Mouse (Mus musculus) thymus, postnatal 25 days (tissue): ENCODE data around the gene Slc48a1.

Experiments used
- DNase-seq: peaks from one replicate; pipeline ENCODE4 v3.0.0; 2022

Gene Slc48a1

DNA sequence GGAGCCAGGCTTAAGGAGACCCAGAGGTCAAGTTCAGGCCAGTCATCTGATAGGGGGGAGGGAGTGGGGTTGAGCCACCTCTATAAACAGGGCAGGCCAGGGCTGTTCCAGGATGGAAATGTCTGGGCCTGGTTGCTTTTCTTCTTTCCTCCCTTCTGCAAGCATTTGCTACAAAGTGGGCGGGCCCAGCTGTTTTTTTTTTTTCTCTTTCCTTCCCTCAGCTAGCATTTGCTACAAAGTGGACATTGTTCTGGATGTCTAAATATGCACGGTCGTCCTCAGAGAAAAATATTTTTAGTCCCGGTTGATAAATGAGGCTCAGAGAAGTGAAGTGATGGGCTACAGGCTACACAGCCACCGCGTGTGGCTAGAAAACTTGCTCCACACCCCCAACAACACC lies 23.8 kb upstream of the Slc48a1 start:
- DNase-seq = no peak

DNA sequence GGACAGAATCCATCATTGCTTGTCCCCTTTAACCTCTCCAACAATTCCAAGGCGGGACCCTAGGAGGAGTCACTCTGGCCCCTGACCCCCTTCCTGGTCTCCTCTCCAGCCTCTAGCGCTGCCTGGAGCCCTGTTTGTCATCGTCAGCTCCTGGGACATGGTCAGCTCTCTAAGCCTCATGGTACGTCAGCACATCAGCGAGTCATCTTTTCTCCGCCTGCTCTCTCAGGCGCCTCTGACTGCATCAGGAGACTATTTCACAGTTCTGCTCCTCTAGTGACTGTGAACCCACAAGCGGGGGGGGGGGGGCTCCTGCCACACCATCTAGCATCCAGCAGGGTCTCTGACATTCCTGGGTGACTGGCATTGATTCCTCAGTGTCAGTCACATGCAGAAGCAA lies 23.0 kb upstream of the Slc48a1 start:
- DNase-seq = no peak

DNA sequence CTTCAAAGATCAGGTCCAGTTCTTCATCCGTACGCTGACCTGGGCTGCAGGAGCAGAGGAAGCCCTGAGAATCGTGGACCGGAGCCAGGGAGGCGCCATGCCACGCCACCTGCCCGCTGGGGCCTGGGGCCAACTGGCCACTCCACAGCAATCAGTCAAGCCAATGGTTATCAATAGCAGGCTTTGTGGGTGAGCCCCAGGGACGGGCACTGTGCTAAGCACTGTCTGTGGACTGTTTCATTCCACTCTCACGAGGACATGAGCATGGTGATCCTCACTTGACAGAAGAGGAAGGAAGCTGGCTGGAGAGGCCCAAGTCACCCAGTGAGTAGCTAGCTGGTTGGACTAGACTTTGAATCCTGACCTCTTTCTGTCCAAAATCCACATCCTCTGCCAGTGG lies 18.3 kb upstream of the Slc48a1 start:
- DNase-seq = no peak

DNA sequence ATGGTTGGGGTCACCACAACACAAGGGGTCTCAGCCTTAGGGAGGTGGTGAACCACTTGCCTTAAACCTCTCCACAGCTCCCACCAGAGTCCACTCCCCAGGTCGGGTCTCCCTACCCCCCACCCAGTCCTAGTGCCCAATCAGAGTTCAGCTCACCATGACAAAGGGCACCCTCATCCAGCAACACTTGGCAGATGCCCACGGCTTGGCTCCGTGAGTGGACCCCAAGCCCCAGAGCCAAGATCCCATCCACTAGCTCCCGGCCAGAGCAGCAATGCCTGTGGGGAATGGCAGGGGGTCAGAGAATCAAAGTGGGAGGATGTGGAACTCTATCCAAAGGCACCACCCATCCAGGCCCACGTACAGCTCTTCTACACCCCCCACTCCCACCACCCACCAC lies 17.4 kb upstream of the Slc48a1 start:
- no peak for DNase-seq

DNA sequence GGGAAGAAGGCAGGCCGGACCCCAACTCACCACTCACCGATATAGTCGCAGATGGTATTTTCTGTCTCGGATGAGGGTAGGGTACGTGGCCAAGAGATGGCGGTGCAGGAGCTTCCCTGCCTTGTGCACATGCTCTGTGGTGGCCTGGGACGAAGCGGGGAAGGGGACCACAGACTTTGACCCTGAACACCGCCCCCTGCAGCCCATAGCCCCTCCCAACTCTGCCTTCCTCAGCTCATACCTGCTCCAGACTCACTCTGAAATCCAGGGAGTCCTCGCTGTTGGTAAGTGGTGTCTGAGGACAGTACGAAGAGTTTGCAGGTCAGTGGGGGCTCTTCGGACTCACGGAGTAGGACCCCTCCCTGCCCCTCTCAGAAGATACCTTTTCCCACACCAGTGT lies 16.9 kb upstream of the Slc48a1 start:
- DNase-seq = no peak

DNA sequence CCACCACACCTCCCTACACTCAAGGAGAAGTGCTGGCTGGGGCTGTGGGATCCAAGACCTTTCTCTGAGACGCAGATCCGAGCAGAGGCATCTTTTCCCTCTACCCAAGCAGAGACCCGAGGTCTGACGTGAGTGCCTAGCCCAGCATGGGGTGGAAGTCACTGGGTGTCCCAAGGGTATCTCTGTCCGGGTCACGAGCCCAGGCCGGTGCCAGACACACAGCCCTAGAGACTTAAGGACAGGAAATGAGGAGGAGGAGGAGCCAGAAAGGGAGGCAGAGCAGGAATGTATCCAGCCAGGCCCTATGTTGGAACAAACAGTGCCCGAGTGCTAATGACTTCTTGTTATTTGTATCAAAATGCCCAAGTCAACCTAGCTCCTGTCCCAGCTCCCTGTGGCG lies 15.6 kb upstream of the Slc48a1 start:
- no peak for DNase-seq

DNA sequence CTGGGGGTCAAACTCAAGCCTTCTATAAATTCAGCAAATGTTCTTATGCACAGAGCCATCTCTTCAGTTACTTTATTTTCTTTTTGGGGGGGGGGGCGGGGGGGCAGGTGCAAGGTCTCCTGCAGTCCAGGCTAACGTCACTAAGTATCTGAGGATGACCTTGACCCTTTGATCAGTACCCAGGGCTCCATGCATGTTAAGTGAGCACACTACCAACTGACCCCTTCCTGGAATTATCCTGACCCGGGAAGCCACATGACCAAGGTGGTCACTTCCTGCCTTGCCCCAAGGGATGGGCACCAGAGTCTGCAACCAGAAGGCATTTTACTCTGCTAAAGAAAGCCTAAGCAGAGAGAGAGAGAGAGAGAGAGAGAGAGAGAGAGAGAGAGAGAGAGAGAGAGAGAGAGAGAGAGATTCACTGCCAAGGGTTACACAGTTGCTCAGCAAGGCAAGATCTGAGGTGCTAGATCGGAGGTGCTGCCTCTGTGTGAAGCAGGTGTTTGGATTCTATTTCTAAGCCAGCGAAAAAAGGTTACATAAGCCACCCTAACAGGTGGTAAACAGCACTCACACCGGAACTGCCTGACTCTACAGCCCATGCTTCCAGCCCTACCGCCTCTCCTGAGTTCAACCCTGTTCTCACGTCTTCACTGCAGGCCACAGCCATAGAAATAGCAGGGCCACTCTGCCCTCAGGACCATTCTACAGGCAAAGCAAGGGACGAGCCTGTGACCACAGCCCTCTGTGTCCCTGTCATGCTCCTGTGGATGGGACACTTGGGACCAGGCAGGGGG lies 14.9 kb upstream of the Slc48a1 start:
- no peak for DNase-seq

DNA sequence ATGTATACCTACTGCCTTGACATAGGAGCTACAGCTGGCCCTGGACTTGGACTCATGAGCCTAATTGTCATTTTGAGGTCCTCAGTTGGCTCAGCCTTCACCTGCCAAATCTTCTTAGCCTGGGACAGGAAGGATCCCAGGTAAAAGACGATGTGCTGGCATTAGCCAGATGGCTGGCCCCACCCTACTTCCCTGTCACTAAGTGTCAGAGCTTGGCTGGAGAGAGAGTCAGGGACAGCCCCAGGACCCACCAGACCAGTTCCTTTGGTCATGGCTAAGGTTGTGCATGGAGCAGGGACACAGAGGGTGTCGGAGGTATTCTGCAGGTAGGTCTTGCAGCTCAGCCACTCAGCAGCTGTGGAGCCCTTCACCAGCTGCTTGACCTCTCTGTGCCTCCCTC lies 13.8 kb upstream of the Slc48a1 start:
- no peak for DNase-seq

DNA sequence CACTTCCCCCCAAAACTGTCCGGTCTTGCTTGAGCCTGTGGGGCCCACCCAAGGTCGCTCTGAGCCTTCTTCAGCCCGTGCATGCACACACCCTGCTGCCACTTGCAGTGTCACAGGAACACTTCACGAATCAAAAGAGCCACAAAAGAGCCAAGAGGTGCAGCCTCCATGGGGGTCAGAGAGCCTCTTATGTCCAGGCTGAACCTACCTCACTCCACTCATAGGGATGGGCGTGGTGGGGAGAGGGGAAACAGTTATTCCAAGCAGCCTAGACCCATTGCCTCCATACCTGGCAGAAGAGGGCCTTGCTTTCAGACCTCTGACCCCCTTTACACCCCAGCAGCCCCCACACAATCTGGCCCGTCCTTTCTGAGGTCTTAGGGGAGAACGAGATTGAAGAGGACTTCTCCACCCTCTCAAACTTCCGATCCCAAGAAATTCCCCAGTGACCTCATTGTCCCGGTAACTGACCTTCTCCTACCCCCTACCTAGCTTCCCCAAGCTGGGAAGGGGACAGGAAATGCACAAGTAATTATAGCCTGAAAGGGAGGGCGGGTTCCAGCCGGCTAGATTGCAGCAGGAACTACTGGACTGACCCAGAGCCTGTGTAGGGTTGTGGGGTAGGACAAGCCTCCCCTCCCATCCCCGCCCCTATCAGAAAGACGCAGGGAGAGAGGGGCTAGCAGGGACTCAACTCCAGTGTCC lies 13.1 kb upstream of the Slc48a1 start:
- no peak for DNase-seq

DNA sequence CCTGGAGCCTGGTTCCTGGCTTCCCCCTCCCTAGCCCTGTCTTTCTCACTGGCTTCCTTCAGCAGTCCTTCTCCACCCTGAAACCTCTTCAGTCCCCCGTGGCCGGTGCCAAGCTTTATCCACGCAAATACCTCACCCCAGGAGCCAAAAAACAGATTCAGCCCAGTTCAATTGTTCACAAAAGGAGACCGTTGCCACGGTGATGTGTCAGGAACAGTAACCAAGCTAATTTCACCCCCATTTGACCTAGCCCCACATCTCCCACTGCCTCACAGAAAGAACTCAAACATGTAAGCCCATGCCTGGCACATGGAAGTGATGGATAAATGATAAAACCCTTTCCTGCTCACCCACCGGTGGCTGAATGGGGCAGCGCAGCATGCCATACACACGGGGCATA lies 12.1 kb upstream of the Slc48a1 start:
- DNase-seq = no peak

DNA sequence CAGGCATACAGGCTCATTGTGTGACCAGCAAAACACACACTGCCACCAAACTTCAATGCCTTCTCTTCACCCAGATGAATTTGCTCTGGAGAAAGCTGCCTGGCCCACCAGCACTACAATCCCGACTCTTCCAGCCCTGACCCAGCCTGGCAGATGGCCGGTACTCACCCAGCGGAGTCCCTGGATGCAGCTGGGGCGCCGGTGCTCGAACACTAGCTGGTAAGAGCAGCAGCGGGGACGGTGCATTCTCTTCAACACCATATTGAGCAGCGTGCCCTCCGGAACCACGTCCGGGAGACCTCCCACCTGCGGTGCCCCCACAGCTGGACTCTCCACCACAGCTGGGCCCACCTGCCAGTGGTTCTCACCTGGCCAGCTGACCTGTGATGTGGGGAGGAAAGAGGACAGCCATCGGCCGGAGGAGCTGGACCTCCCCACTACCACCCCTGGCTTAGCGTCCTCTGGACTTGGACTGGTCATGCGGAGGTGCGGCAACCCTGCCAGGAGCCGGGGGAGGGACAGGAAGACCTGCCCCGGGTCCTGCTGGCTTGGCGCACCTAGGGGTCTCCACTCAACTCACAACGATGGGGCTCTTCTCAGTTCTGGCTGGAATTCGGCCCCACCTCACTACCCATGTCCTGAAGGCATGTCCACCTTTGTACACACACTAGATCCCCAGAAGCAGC lies 11.6 kb upstream of the Slc48a1 start:
- no peak for DNase-seq

DNA sequence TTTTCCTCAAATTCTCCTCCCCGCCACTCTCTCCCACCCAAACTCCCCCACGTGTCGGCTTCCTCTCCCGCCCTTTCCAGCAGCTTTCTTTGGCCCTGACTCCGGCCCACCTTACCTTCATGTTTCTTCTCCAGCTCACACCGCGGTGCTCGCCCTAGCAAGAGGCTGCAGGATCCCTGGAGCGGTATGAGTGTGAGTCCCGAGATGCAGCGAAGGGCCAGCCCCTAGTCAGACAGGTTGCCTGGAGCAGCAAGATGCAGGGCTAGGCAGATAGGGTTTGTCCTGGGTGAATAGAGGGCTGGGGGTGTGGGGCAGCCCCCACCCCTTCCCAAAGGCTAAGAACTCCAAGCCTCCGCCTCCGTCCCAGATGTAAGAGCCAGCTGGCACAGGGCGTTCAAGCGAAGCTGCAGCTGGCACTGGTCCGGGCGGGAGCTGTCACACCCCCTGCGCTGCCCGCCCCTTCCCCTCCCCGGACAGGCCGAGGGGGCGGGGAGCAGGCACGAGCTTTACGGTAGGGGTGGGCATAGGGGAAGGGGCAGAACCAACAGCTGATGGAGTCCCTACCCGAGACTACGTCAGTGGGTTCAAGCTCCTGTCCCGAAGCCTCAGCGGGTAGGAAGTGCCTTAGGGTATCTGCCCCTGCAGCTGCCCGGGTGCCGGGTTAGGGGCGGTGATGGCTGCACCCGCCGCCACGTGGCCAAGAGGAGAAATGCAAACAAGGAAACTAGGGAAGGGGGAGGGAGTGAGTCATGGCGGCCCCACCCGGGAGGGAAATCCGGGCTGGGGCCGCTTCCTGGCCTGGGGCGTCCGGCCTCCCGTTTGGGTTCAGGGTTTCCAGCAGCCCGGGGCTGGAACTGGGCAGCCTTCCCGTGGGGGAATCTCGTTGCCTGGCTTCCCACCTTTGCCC lies 10.8 kb upstream of the Slc48a1 start, which contains the start of gene Rapgef3:
Gene Rapgef3 (minus strand): TSS at position 693 of the 907 bp plus-strand sequence.
- DNase-seq = peak; percentile 93

DNA sequence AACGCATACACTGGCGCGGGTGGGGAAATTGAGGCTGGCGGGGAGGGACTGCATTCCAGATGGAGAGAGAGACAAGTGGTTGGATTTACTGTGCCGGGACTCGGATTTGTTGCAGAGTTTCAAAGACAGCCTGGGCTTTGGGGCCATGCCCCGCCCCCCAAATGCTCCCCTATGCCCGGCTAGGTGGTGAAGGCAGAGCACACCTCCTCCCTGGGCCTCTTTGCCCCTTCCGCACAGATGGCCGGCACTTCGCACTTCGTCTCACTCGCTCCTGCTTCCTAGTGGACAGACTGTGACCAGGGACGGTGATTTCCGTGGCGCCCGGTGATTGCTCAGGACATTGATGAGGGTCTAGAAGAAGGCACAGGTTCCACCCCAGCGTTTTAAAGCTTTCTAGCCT lies 10.1 kb upstream of the Slc48a1 start:
- DNase-seq = no peak

DNA sequence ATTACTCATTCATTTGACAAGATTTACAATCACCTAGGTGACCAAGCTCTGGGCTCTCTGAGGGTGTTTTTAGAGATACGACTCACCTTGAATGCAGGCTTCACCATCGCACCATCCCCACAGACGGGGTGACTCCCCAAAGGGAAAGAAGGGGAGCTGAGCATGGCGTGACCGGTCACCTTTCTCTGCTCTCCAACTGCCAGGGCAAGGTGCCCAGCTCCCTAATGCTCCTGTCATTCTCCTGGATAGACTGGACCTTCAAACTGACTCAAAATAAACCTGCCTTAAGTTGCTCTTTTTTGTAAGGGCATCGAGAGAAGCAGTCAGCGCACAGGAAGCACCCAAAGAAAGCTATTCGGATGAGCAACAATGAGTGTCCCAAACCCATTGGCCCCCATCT lies 8.0 kb upstream of the Slc48a1 start:
- no peak for DNase-seq

DNA sequence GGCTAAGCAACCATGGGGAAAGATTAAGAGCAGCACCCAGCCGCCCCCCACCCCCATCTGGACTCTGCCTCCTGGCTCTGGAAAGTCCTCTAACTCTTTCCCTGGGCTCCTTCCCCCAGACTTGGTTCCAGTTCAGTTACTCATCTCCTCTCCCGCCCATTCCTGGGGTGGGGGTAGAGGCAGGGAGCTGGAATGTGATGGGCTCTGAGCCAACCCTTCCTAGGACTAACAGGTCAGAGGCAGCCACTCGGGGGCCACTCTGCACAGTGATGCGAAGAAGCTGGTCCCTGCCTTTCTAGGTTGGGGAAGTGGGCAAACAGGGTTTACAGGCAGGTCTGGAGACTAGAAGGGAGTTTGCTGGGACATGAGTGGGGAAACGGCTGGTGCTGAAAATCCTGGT lies 5.2 kb upstream of the Slc48a1 start:
- no peak for DNase-seq

DNA sequence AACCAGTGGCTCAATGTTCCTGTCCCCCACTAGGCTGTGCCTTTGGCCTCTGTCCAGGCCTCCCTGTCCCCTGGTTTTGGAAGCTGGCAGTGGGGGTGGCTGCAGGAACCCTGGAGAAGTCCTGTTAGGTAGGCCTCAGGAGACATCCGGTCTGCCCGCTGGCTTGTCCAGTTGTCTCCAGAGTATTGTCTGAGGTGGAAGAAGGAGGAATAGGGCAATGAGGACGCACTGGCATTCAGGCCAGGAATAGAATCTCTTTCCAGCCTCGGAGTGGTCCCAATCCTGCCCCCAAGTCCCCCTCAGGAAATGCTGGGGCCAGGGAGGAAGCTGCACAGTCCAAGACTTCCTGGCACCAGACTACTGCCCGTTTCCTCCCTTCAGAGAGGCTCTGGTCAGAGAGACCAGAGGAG lies 4.4 kb upstream of the Slc48a1 start:
- DNase-seq = no peak

DNA sequence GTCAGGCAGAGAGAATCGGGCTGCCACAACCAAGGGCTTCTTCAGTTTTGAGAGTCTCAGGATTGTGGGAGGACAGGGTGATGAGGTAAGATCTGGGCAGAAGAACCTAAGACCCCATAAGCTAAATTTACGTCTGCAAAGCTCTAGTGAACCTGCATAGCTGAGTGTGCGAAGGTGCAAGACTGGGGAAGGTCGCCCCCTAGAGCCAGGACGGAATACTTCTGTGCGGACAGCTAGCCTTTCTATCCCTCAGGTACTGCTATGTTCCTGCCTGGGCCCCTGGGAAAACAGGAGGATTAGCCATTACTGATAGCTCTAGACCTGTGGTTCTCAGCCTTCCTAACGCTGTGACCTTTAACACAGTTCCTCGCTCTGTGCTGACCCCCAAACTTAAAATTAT lies 1.8 kb upstream of the Slc48a1 start:
- DNase-seq = peak; percentile 86

DNA sequence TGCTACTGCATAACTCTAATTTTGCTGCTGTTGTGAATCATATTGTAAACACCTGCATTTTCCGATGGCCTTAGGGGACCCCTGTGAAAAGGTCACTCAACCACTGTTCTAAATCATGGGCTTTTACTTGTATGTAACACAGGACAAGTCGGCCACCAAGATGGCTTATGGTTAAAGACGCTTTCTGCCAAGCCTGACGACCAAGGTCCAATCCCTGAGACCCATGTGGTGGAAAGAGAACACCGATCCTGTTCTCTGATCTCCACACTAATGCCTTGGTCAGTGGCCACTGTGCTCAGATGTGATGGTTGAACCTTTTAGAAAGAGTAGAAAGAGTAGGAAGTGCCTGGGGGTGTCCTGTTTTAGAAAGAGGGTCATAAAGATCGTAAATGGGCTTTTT lies 1.4 kb upstream of the Slc48a1 start:
- no peak for DNase-seq

DNA sequence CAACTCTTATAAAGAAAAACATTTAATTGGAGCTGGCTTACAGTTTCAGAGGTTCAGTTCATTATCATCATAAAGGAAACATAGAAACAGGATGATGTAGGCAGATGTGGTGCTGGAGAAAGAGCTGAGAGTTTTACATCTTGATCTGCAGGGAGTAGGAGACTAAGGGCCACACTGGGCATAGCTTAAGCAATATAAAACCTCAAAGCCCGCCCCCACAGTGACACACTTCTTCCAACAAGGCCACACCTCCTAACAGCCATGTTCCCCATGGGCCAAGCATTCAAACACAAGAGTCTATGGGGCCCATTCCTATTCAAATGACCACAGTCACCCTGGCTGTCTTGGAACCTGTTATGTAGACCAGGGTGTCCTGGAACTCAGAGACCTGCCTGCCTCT lies 1.3 kb downstream of the Slc48a1 start:
- no peak for DNase-seq

DNA sequence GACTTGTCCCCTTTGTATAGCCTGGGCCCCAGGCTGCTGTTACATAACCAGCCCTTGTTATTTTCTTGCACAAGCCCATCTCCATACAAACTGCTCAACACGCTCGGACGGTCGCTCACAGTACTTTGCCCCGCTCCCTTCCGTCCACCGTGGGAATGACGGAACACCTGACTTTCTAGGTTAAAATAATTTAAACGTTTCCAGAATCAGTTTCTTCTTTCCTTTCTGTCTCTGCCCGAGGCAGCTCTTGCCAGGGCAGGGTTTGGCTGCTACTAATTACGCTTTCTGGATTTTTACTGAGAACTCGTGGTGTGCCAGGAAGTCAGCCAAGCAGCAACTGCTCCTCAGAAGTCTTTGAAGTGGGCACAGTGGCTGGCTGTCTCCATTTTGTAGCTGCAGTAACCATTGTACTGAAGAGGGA lies 2.3 kb downstream of the Slc48a1 start:
- peak; percentile 54 for DNase-seq

DNA sequence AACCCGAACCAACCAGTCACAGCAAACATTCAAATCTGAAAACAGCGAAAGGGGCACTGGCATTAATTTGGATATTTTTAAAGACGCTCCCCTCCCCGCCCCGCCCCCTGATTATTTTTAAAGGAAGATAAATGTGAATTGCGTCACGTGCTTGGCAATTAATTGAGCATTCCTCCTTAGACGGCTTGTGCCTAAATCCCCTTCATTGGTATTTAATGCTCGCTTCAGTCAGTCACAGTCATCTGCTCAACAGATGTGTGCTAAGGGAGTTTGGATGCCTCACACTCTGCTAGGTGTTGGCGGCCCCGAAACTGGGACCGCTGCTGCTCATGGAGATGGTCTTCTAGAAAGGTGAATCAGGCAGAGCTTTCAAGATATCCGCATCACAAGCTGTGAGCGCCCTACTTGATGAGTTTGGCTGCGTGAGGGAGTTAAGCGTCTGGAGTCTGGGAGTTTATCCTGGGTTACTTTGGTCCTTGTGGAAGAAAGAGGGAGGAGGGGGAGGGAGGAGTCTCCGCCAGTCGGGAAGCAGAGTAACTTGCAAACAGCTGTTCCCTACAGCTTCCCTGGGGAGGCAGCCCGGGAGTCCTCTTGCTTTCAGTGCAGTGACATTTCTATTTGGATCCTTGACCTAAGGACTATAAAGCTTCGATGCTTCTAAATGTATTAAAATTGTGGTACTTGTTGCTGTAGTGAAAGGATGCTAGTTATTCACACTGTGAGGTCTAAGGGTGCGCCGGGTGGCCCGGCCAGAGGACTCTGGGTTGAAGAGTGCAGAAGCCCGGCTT lies 3.8 kb downstream of the Slc48a1 start:
- no peak for DNase-seq

DNA sequence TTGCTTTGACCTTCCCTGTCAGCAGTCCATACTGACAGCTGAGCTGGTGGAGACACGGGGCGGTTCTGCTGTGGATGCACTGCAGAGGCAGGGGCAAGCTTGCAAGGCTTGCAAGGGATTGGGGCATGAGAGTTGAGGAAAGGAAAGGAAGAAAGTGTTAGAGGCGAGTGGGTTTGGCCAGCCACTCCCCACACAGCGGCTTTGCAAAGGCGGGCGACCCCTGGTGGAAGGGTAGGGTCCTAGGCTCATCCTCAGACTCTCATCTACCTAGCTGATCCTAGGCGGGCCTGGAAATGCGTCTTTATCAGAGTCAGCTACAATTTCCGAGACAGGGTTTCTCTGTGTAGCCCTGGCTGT lies 4.4 kb downstream of the Slc48a1 start:
- DNase-seq = peak; percentile 92
